32 mouse cellular contexts compared by ENCODE assay signal in genomic region chr10:111779956-111780355, GRCm38 (mm10).
"Had no signal": no experiment of that assay in that cellular context is flagged by ENCODE, and none has a peak within 500 bp of the region (broad histone marks: within the 10 kb centered on the region; RNA-seq: fewer than 3 reads in every experiment).

No protein-coding gene starts in this region.

- H3K27me3 ChIP-seq: limb, embryonic 12.5 days; limb, embryonic 13.5 days; limb, embryonic 15.5 days; liver, embryonic 12.5 days; liver, embryonic 13.5 days; liver, embryonic 15.5 days; lung, embryonic 15.5 days; midbrain, embryonic 12.5 days; midbrain, embryonic 13.5 days; midbrain, embryonic 15.5 days; neural tube, embryonic 12.5 days had no signal

- H3K4me2 ChIP-seq: limb, embryonic 12.5 days; limb, embryonic 13.5 days; limb, embryonic 15.5 days; liver, embryonic 11.5 days; liver, embryonic 12.5 days; liver, embryonic 13.5 days; liver, embryonic 15.5 days; lung, embryonic 14.5 days; lung, embryonic 15.5 days; midbrain, embryonic 11.5 days; midbrain, embryonic 12.5 days; midbrain, embryonic 13.5 days; midbrain, embryonic 15.5 days; neural tube, embryonic 12.5 days had no signal

- H3K27ac ChIP-seq: limb, embryonic 10.5 days; limb, embryonic 12.5 days; limb, embryonic 13.5 days; limb, embryonic 15.5 days; liver, embryonic 12.5 days; liver, embryonic 13.5 days; liver, embryonic 14.5 days; liver, embryonic 15.5 days; lung, embryonic 15.5 days; macrophage; midbrain, embryonic 10.5 days; midbrain, embryonic 12.5 days; midbrain, embryonic 13.5 days; midbrain, embryonic 15.5 days; neural tube, embryonic 12.5 days had no signal

- H3K9ac ChIP-seq: limb, embryonic 12.5 days; limb, embryonic 13.5 days; limb, embryonic 15.5 days; liver, embryonic 12.5 days; liver, embryonic 13.5 days; liver, embryonic 14.5 days; liver, embryonic 15.5 days; liver, postnatal 0 days; lung, embryonic 14.5 days; lung, embryonic 15.5 days; midbrain, embryonic 12.5 days; midbrain, embryonic 13.5 days; midbrain, embryonic 15.5 days; neural tube, embryonic 12.5 days had no signal

- ATAC-seq: liver, embryonic 12.5 days; liver, postnatal 0 days; lung, postnatal 0 days; midbrain, embryonic 13.5 days; midbrain, embryonic 15.5 days; midbrain, embryonic 16.5 days had no signal

- H3K36me3 ChIP-seq: limb, embryonic 10.5 days; limb, embryonic 12.5 days; limb, embryonic 13.5 days; limb, embryonic 15.5 days; liver, embryonic 12.5 days; liver, embryonic 13.5 days; liver, embryonic 15.5 days; lung, embryonic 15.5 days; midbrain, embryonic 10.5 days; midbrain, embryonic 12.5 days; midbrain, embryonic 13.5 days; midbrain, embryonic 15.5 days; neural tube, embryonic 12.5 days had no signal

- DNase-seq: left cerebral cortex, postnatal 4 days; liver; liver, embryonic 13.5 days; liver, postnatal 0 days; lung, adult 18-20 months; lung, adult 2 months; lung, embryonic 14.5 days; lung, postnatal 10 days; lung, postnatal 14 days; lung, postnatal 36 days; lung, postnatal 4 days; midbrain, embryonic 14.5 days had no signal

- H3K4me3 ChIP-seq: limb, embryonic 10.5 days; limb, embryonic 12.5 days; limb, embryonic 13.5 days; limb, embryonic 15.5 days; liver, embryonic 12.5 days; liver, embryonic 13.5 days; liver, embryonic 15.5 days; lung, embryonic 15.5 days; megakaryocyte, embryonic 14.5 days; midbrain, embryonic 10.5 days; midbrain, embryonic 12.5 days; midbrain, embryonic 13.5 days; midbrain, embryonic 15.5 days; myocyte; neural tube, embryonic 12.5 days had no signal

- H3K9me3 ChIP-seq: limb, embryonic 10.5 days; limb, embryonic 12.5 days; limb, embryonic 13.5 days; limb, embryonic 15.5 days; liver, embryonic 12.5 days; liver, embryonic 13.5 days; liver, embryonic 15.5 days; lung, embryonic 15.5 days; megakaryocyte, embryonic 14.5 days; midbrain, embryonic 10.5 days; midbrain, embryonic 12.5 days; midbrain, embryonic 13.5 days; midbrain, embryonic 15.5 days; neural tube, embryonic 12.5 days had no signal

- H3K4me1 ChIP-seq: limb, embryonic 15.5 days; liver, embryonic 12.5 days; liver, embryonic 13.5 days; liver, embryonic 15.5 days; midbrain, embryonic 12.5 days; midbrain, embryonic 13.5 days; midbrain, embryonic 15.5 days had no signal
